Mouse (Mus musculus): ENCODE results near the gene Rest. TPM values are rescaled to one million over a fixed set of nuclear protein-coding genes. Genes with fewer than 3 reads are reported as not detected.

Rest gene
- total RNA-seq, 2 experiments from 2014 or later: 26.3 TPM

- DNase-seq: peak; percentile 47
Observed at GRCm38 (mm10) chr5:77309051-77309906, 44.0 kb downstream of the Rest start.

GRCm38 (mm10) chr5:77309924-77310772 lies 44.9 kb downstream of the Rest start, which contains the start of the genes Noa1 and Polr2b:
Gene Noa1, minus strand, starts transcription at chr5:77310084.
Gene Polr2b, plus strand, starts transcription at chr5:77310147.
- peak; percentile 99 for DNase-seq

GRCm38 (mm10) chr5:77314206-77314605 lies 48.9 kb downstream of the Rest start:
- no peak for DNase-seq

GRCm38 (mm10) chr5:77314986-77315385 lies 49.7 kb downstream of the Rest start:
- DNase-seq: no peak

- DNase-seq: no peak
Observed at GRCm38 (mm10) chr5:77324936-77325335, 59.6 kb downstream of the Rest start.

GRCm38 (mm10) chr5:77330154-77330553 lies 64.9 kb downstream of the Rest start:
- no peak for DNase-seq

Small RNA genes within 50 kb of the gene (microRNA-seq; reads per million reads assigned to microRNA genes)
- gene Mir5098: not detected

Other genes with a start within 250 kb of the Rest start
- not detected for gene Thegl, start 249.5 kb upstream of the Rest start, total RNA-seq (2021)
- gene Hopx, start 150.4 kb upstream of the Rest start, total RNA-seq (2021): 10 to 100 TPM in 1 of 2 experiments, 1 to 10 TPM in 1; 9.8 to 11.1 TPM
- under 1 TPM in 1 of 2 experiments, not detected in 1; 0.85 TPM for gene Spink2, start 54.0 kb upstream of the Rest start, total RNA-seq (2021)
- 10 to 100 TPM; 26.7 to 28.0 TPM for gene Noa1, start 44.6 kb downstream of the Rest start, total RNA-seq (2021)
- gene Polr2b, start 44.7 kb downstream of the Rest start, total RNA-seq (2021): 10 to 100 TPM; 52.2 to 55.9 TPM
- gene Igfbp7, start 142.6 kb downstream of the Rest start, total RNA-seq (2021): 100 to 1,000 TPM; 664 to 746 TPM